17 mouse cellular contexts compared by ENCODE assay signal in genomic region chr4:95177753-95178152, GRCm38 (mm10).
"Had no signal": no experiment of that assay in that cellular context is flagged by ENCODE, and none has a peak within 500 bp of the region (broad histone marks: within the 10 kb centered on the region; RNA-seq: fewer than 3 reads in every experiment).

No protein-coding gene starts in this region.

- H3K27me3 ChIP-seq: limb, embryonic 13.5 days; liver, embryonic 15.5 days; neural tube, embryonic 15.5 days had no signal

- ATAC-seq: lung, postnatal 0 days; midbrain, embryonic 13.5 days had no signal

- H3K4me1 ChIP-seq: midbrain, embryonic 13.5 days; neural tube, embryonic 15.5 days had no signal

- H3K27ac ChIP-seq: kidney, postnatal 0 days; limb, embryonic 13.5 days; liver, embryonic 15.5 days; midbrain, embryonic 13.5 days; neural tube, embryonic 15.5 days had no signal

- H3K4me3 ChIP-seq: limb, embryonic 13.5 days; liver, embryonic 15.5 days; midbrain, embryonic 13.5 days; neural tube, embryonic 15.5 days had no signal

- H3K9ac ChIP-seq: limb, embryonic 13.5 days; liver, embryonic 15.5 days; midbrain, embryonic 13.5 days; neural tube, embryonic 15.5 days had no signal

- H3K36me3 ChIP-seq: limb, embryonic 13.5 days; liver, embryonic 15.5 days; midbrain, embryonic 13.5 days; neural tube, embryonic 15.5 days had no signal

- DNase-seq: kidney, adult 8-10 months; kidney, postnatal 36 days; left cerebral cortex, postnatal 4 days; lung, adult 2 months; lung, postnatal 36 days; retina, postnatal 1 day; right cerebral cortex, postnatal 4 days; spleen, adult 18-20 months; thymus, adult 2 months; thymus, postnatal 25 days had no signal

- H3K4me2 ChIP-seq: limb, embryonic 13.5 days; liver, embryonic 11.5 days; liver, embryonic 15.5 days; midbrain, embryonic 13.5 days; neural tube, embryonic 15.5 days had no signal

- H3K9me3 ChIP-seq: limb, embryonic 13.5 days; liver, embryonic 15.5 days; midbrain, embryonic 13.5 days; neural tube, embryonic 15.5 days had no signal
